13 mouse cellular contexts compared by ENCODE assay signal in the genomic region with DNA sequence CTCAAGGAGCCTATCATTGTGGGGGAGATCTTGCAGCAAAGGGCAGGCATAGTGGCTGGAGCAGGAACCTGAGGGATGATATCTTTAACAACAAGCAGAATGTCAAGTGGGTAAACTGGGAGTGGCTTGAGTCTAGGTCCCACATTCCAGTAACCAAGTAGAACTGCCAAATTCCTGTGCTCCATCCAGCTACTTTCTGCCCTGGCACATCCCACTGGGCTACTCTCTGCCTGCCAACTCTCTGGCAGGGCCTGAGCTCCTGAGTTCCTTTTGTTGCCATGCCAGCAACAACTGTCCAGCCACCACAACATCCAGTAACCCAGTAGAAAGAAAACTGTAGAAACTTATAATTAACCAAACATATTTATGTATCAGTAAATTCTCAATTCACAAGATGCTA.
DNase-seq lines count a peak whose midpoint lies in the region; ATAC-seq and TF ChIP-seq lines count a peak whose summit lies in the region.
"Had no signal": no experiment of that assay in that cellular context is flagged by ENCODE, and none has a peak within 500 bp of the region (broad histone marks: within the 10 kb centered on the region; RNA-seq: fewer than 3 reads in every experiment).

No protein-coding gene starts in this region.

- no peak for TF ChIP-seq CTCF in midbrain, postnatal 0 days (IDR thresholded peaks at IDR 0.05)
- TF ChIP-seq CTCF in stomach, postnatal 0 days (IDR thresholded peaks at IDR 0.05; ENCODE audit: low read depth) = no peak

- H3K27me3 ChIP-seq in heart, embryonic 11.5 days (ENCODE audit: control insufficient read depth, insufficient read depth, low read length) = no peaks in the 10 kb centered on the region
- H3K27me3 ChIP-seq in midbrain, postnatal 0 days (ENCODE audit: insufficient read depth, low read length) = no peaks in the 10 kb centered on the region
- no peaks in the 10 kb centered on the region for H3K27me3 ChIP-seq in midbrain, embryonic 11.5 days (ENCODE audit: control insufficient read depth, insufficient read depth, low read length)
- no peaks in the 10 kb centered on the region for H3K27me3 ChIP-seq in stomach, postnatal 0 days (ENCODE audit: control insufficient read depth, insufficient read depth, low read length)
- H3K27me3 ChIP-seq: embryonic facial prominence, embryonic 12.5 days; lung, embryonic 15.5 days had no signal

- no peaks in the 10 kb centered on the region for H3K4me1 ChIP-seq in heart, embryonic 11.5 days (ENCODE audit: control insufficient read depth, insufficient read depth, low read length)
- H3K4me1 ChIP-seq in midbrain, postnatal 0 days (ENCODE audit: insufficient read depth, low read length) = no peaks in the 10 kb centered on the region
- no peaks in the 10 kb centered on the region for H3K4me1 ChIP-seq in midbrain, embryonic 11.5 days (ENCODE audit: control insufficient read depth, insufficient read depth, low read length)
- no peaks in the 10 kb centered on the region for H3K4me1 ChIP-seq in stomach, postnatal 0 days (replicated peaks; ENCODE audit: control insufficient read depth, insufficient read depth)
- H3K4me1 ChIP-seq: embryonic facial prominence, embryonic 12.5 days; lung, embryonic 15.5 days had no signal

- no peak overlapping the region for H3K9ac ChIP-seq in heart, embryonic 11.5 days (ENCODE audit: low read depth, low read length)
- no peak overlapping the region for H3K9ac ChIP-seq in midbrain, postnatal 0 days (replicated peaks; ENCODE audit: low read length, poor library complexity, severe bottlenecking)
- H3K9ac ChIP-seq in midbrain, embryonic 11.5 days (ENCODE audit: low read length) = no peak overlapping the region
- H3K9ac ChIP-seq in stomach, postnatal 0 days (ENCODE audit: low read length) = no peak overlapping the region
- H3K9ac ChIP-seq: embryonic facial prominence, embryonic 12.5 days; lung, embryonic 15.5 days had no signal

- no peaks in the 10 kb centered on the region for H3K36me3 ChIP-seq in heart, embryonic 11.5 days (ENCODE audit: control insufficient read depth, insufficient read depth, low read length)
- H3K36me3 ChIP-seq in midbrain, postnatal 0 days (ENCODE audit: insufficient read depth, low read length) = no peaks in the 10 kb centered on the region
- no peaks in the 10 kb centered on the region for H3K36me3 ChIP-seq in midbrain, embryonic 11.5 days (ENCODE audit: control insufficient read depth, insufficient read depth, low read length)
- H3K36me3 ChIP-seq in stomach, postnatal 0 days (ENCODE audit: control insufficient read depth, insufficient read depth, low read length) = no peaks in the 10 kb centered on the region
- H3K36me3 ChIP-seq: embryonic facial prominence, embryonic 12.5 days; lung, embryonic 15.5 days had no signal

- no peak overlapping the region for H3K4me2 ChIP-seq in heart, embryonic 11.5 days
- H3K4me2 ChIP-seq in midbrain, postnatal 0 days (ENCODE audit: low read depth, low read length, poor library complexity, severe bottlenecking) = no peak overlapping the region
- H3K4me2 ChIP-seq in midbrain, embryonic 11.5 days = no peak overlapping the region
- H3K4me2 ChIP-seq in stomach, postnatal 0 days (replicated peaks; ENCODE audit: low read depth) = no peak overlapping the region
- H3K4me2 ChIP-seq: embryonic facial prominence, embryonic 12.5 days; lung, embryonic 15.5 days had no signal

- peak; percentile 37 for DNase-seq in adrenal gland, postnatal 14 days
- DNase-seq in adrenal gland, adult 18-20 months (ENCODE audit: low spot score in 2 of 2) = no peak
- peak; percentile 96 for DNase-seq in heart, adult 11 months
- DNase-seq in midbrain, postnatal 0 days (ENCODE audit: low spot score) = peak; percentile 34
- no peak for DNase-seq in midbrain, embryonic 11.5 days (ENCODE audit: low spot score, missing footprints)
- no peak for DNase-seq in stomach, postnatal 0 days (ENCODE audit: low spot score)
- DNase-seq: kidney, adult 2 months; spleen, adult 18-20 months had no signal

- H3K9me3 ChIP-seq in heart, embryonic 11.5 days (replicated peaks; ENCODE audit: control insufficient read depth, low read length) = no peaks in the 10 kb centered on the region
- no peaks in the 10 kb centered on the region for H3K9me3 ChIP-seq in midbrain, postnatal 0 days (ENCODE audit: low read length)
- H3K9me3 ChIP-seq in midbrain, embryonic 11.5 days (ENCODE audit: control insufficient read depth, low read length) = no peaks in the 10 kb centered on the region
- H3K9me3 ChIP-seq in stomach, postnatal 0 days (ENCODE audit: control insufficient read depth, low read length) = no peaks in the 10 kb centered on the region
- H3K9me3 ChIP-seq: embryonic facial prominence, embryonic 12.5 days had no signal

- no peak overlapping the region for H3K27ac ChIP-seq in heart, embryonic 11.5 days (ENCODE audit: low read depth, low read length)
- H3K27ac ChIP-seq in midbrain, postnatal 0 days (ENCODE audit: low read depth, low read length) = no peak overlapping the region
- no peak overlapping the region for H3K27ac ChIP-seq in midbrain, embryonic 11.5 days (ENCODE audit: low read depth, low read length)
- H3K27ac ChIP-seq in stomach, postnatal 0 days (replicated peaks) = no peak overlapping the region
- H3K27ac ChIP-seq: embryonic facial prominence, embryonic 12.5 days; lung, embryonic 15.5 days had no signal

- no peak for ATAC-seq in heart, embryonic 11.5 days (replicated peaks; ENCODE audit: insufficient number of reproducible peaks, low FRiP score, low TSS enrichment)
- ATAC-seq in midbrain, postnatal 0 days (ENCODE audit: low FRiP score) = no peak
- no peak for ATAC-seq in midbrain, embryonic 11.5 days (ENCODE audit: low FRiP score)
- no peak for ATAC-seq in CD4-positive, CD25-positive, alpha-beta regulatory T cell, adult 4 months
- ATAC-seq in stomach, postnatal 0 days (ENCODE audit: low FRiP score, low TSS enrichment) = no peak
- ATAC-seq: activated CD4-positive, CD25-positive, alpha-beta regulatory T cell, adult 4 months had no signal

- no peak overlapping the region for H3K4me3 ChIP-seq in heart, embryonic 11.5 days (ENCODE audit: low read depth, low read length)
- no peak overlapping the region for H3K4me3 ChIP-seq in midbrain, postnatal 0 days (ENCODE audit: low read depth, low read length)
- H3K4me3 ChIP-seq in midbrain, embryonic 11.5 days (ENCODE audit: low read depth, low read length) = no peak overlapping the region
- H3K4me3 ChIP-seq in stomach, postnatal 0 days (ENCODE audit: low read depth, low read length) = no peak overlapping the region
- H3K4me3 ChIP-seq: embryonic facial prominence, embryonic 12.5 days; lung, embryonic 15.5 days had no signal

- no peak for TF ChIP-seq EP300 in stomach, postnatal 0 days (optimal IDR thresholded peaks at IDR 0.05)

Comparison
In these comparisons a context has a peak if more than half of its experiments do, and no peak if none do; other contexts are left out.
1. DNase-seq: peak in adrenal gland, postnatal 14 days (single experiment), heart, adult 11 months (single experiment) and midbrain, postnatal 0 days (single experiment); none in adrenal gland, adult 18-20 months (0 of 2), midbrain, embryonic 11.5 days (single experiment) and stomach, postnatal 0 days (single experiment).